Mouse (Mus musculus): Measurements from ENCODE around the gene Ano3. TPM values are rescaled to one million over a fixed set of nuclear protein-coding genes. Genes with fewer than 3 reads are reported as not detected.

Ano3 gene
- polyA plus RNA-seq, 1 experiment = 0.83 TPM

- no peak for DNase-seq (ENCODE audit: low read depth)
- TF ChIP-seq CTCF (IDR thresholded peaks at IDR 0.05; ENCODE audit: borderline replicate concordance, extremely low read depth, insufficient read depth, insufficient read length) (no peak), POLR2A (IDR thresholded peaks at IDR 0.05; ENCODE audit: borderline replicate concordance, extremely low read depth, insufficient read depth, insufficient read length, poor library complexity, severe bottlenecking) (no peak)
Measured at GRCm38 (mm10) chr2:110806302-110807093, 144.2 kb downstream of the Ano3 start.

- no peak for DNase-seq (ENCODE audit: low read depth)
Measured at GRCm38 (mm10) chr2:110795928-110796327, 154.8 kb downstream of the Ano3 start.

GRCm38 (mm10) chr2:110795433-110795832 lies 155.3 kb downstream of the Ano3 start:
- no peak for DNase-seq (ENCODE audit: low read depth)
- no peak for TF ChIP-seq POLR2A (IDR thresholded peaks at IDR 0.05; ENCODE audit: borderline replicate concordance, extremely low read depth, insufficient read depth, insufficient read length, poor library complexity, severe bottlenecking)

More at GRCm38 (mm10) chr2:110795928-110796327, 154.8 kb downstream of the Ano3 start:
- TF ChIP-seq POLR2A (IDR thresholded peaks at IDR 0.05; ENCODE audit: borderline replicate concordance, extremely low read depth, insufficient read depth, insufficient read length, poor library complexity, severe bottlenecking) = no peak
- TF ChIP-seq CTCF (IDR thresholded peaks at IDR 0.05; ENCODE audit: borderline replicate concordance, extremely low read depth, insufficient read depth, insufficient read length) = no peak

GRCm38 (mm10) chr2:110787396-110787795 lies 163.3 kb downstream of the Ano3 start:
- no peak for TF ChIP-seq POLR2A (IDR thresholded peaks at IDR 0.05; ENCODE audit: borderline replicate concordance, extremely low read depth, insufficient read depth, insufficient read length, poor library complexity, severe bottlenecking)
- TF ChIP-seq CTCF (IDR thresholded peaks at IDR 0.05; ENCODE audit: borderline replicate concordance, extremely low read depth, insufficient read depth, insufficient read length) = no peak
- peak; percentile 31 for DNase-seq (ENCODE audit: low read depth)

- TF ChIP-seq POLR2A (IDR thresholded peaks at IDR 0.05; ENCODE audit: borderline replicate concordance, extremely low read depth, insufficient read depth, insufficient read length, poor library complexity, severe bottlenecking) = no peak
- TF ChIP-seq CTCF (IDR thresholded peaks at IDR 0.05; ENCODE audit: borderline replicate concordance, extremely low read depth, insufficient read depth, insufficient read length) = no peak
- DNase-seq (ENCODE audit: low read depth) = peak; percentile 33
Measured at GRCm38 (mm10) chr2:110759434-110759833, 191.3 kb downstream of the Ano3 start.

GRCm38 (mm10) chr2:110757556-110757955 lies 193.2 kb downstream of the Ano3 start:
- DNase-seq (ENCODE audit: low read depth) = no peak
- TF ChIP-seq POLR2A (IDR thresholded peaks at IDR 0.05; ENCODE audit: borderline replicate concordance, extremely low read depth, insufficient read depth, insufficient read length, poor library complexity, severe bottlenecking) (no peak), CTCF (IDR thresholded peaks at IDR 0.05; ENCODE audit: borderline replicate concordance, extremely low read depth, insufficient read depth, insufficient read length) (no peak)

GRCm38 (mm10) chr2:110740493-110740892 lies 210.2 kb downstream of the Ano3 start:
- DNase-seq (ENCODE audit: low read depth) = peak; percentile 57
- no peak for TF ChIP-seq CTCF (IDR thresholded peaks at IDR 0.05; ENCODE audit: borderline replicate concordance, extremely low read depth, insufficient read depth, insufficient read length)
- TF ChIP-seq POLR2A (IDR thresholded peaks at IDR 0.05; ENCODE audit: borderline replicate concordance, extremely low read depth, insufficient read depth, insufficient read length, poor library complexity, severe bottlenecking) = no peak

- DNase-seq (ENCODE audit: low read depth) = peak; percentile 3
- no peak for TF ChIP-seq POLR2A (IDR thresholded peaks at IDR 0.05; ENCODE audit: borderline replicate concordance, extremely low read depth, insufficient read depth, insufficient read length, poor library complexity, severe bottlenecking)
- TF ChIP-seq CTCF (IDR thresholded peaks at IDR 0.05; ENCODE audit: borderline replicate concordance, extremely low read depth, insufficient read depth, insufficient read length) = no peak
Measured at GRCm38 (mm10) chr2:110739781-110740180, 210.9 kb downstream of the Ano3 start.

- DNase-seq (ENCODE audit: low read depth) = no peak
- TF ChIP-seq POLR2A (IDR thresholded peaks at IDR 0.05; ENCODE audit: borderline replicate concordance, extremely low read depth, insufficient read depth, insufficient read length, poor library complexity, severe bottlenecking) = no peak
- TF ChIP-seq CTCF (IDR thresholded peaks at IDR 0.05; ENCODE audit: borderline replicate concordance, extremely low read depth, insufficient read depth, insufficient read length) = no peak
Measured at GRCm38 (mm10) chr2:110737981-110738380, 212.7 kb downstream of the Ano3 start.

GRCm38 (mm10) chr2:110737236-110737635 lies 213.5 kb downstream of the Ano3 start:
- DNase-seq (ENCODE audit: low read depth) = no peak
- no peak for TF ChIP-seq POLR2A (IDR thresholded peaks at IDR 0.05; ENCODE audit: borderline replicate concordance, extremely low read depth, insufficient read depth, insufficient read length, poor library complexity, severe bottlenecking)
- no peak for TF ChIP-seq CTCF (IDR thresholded peaks at IDR 0.05; ENCODE audit: borderline replicate concordance, extremely low read depth, insufficient read depth, insufficient read length)

GRCm38 (mm10) chr2:110726106-110726505 lies 224.6 kb downstream of the Ano3 start:
- no peak for TF ChIP-seq CTCF (IDR thresholded peaks at IDR 0.05; ENCODE audit: borderline replicate concordance, extremely low read depth, insufficient read depth, insufficient read length)
- no peak for TF ChIP-seq POLR2A (IDR thresholded peaks at IDR 0.05; ENCODE audit: borderline replicate concordance, extremely low read depth, insufficient read depth, insufficient read length, poor library complexity, severe bottlenecking)
- no peak for DNase-seq (ENCODE audit: low read depth)

- TF ChIP-seq CTCF (IDR thresholded peaks at IDR 0.05; ENCODE audit: borderline replicate concordance, extremely low read depth, insufficient read depth, insufficient read length) = no peak
- TF ChIP-seq POLR2A (IDR thresholded peaks at IDR 0.05; ENCODE audit: borderline replicate concordance, extremely low read depth, insufficient read depth, insufficient read length, poor library complexity, severe bottlenecking) = no peak
- DNase-seq (ENCODE audit: low read depth) = no peak
Measured at GRCm38 (mm10) chr2:110722208-110722607, 228.5 kb downstream of the Ano3 start.
